Mouse (Mus musculus): ENCODE measurements around the gene Majin. TPM values are rescaled to one million over a fixed set of nuclear protein-coding genes. Genes with fewer than 3 reads are reported as not detected.

Gene Majin
- polyA plus RNA-seq, 1 experiment from 2014 or later, result not detected

DNA sequence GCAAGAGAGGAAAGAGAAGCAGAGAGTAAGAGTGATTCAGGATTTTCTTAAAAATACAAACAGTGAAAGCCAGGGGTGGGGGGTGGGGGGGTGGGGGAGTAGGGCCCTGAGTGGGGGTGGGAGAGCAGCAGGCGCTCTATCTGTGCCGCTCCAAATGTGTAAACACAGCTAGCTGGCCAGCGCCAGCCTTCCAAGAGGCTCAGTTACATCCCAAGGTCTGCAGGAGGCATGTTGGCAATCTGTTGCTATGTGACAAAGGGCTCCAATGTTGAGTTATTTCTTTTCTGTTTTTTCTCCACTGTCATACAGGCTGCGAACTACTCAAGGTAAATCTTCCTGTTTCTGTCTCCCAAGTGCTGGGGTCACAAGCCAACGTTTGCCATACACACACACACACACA, 9.4 kb upstream of the Majin start:
- ATAC-seq (ENCODE audit: low FRiP score), result no peak
- Histone ChIP-seq H3K9ac (no peak overlapping the region), H3K36me3 (no peaks in the 10 kb centered on the region), H3K4me1 (peaks cover 2% of the 10 kb centered on the region; the same call in 1 of the 2 replicates), H3K9me3 (replicated peaks) (no peaks in the 10 kb centered on the region), H3K4me2 (replicated peaks) (no peak overlapping the region), H3K27me3 (no peaks in the 10 kb centered on the region), H3K27ac (no peak overlapping the region), H3K4me3 (no peak overlapping the region)
- 35% methylated on average over 5 of the region's 5 CpGs for WGBS

DNA sequence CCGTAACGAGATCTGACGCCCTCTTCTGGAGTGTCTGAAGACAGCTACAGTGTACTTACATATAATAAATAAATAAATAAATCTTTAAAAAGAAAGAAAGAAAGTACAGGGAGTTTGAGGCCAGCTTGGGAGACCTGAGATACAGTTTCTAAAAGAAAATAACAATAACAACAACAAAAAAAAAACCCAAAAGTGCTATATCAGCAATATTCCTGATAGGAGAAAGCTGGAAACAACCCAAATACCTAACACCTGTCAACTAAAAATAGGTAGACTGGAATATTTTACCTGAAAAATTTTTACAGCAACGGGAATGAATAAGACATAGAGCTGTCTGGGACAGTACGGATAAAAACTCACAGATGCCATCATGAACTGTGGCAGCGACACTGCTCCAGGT, 5.4 kb upstream of the Majin start:
- Histone ChIP-seq H3K27me3 (no peaks in the 10 kb centered on the region), H3K9me3 (replicated peaks) (no peaks in the 10 kb centered on the region), H3K36me3 (no peaks in the 10 kb centered on the region), H3K4me3 (no peak overlapping the region), H3K4me1 (peaks cover 2% of the 10 kb centered on the region; the same call in 1 of the 2 replicates), H3K9ac (no peak overlapping the region), H3K4me2 (replicated peaks) (no peak overlapping the region), H3K27ac (no peak overlapping the region)
- no peak for ATAC-seq (ENCODE audit: low FRiP score)
- WGBS, result 80% methylated on average over 6 of the region's 6 CpGs

DNA sequence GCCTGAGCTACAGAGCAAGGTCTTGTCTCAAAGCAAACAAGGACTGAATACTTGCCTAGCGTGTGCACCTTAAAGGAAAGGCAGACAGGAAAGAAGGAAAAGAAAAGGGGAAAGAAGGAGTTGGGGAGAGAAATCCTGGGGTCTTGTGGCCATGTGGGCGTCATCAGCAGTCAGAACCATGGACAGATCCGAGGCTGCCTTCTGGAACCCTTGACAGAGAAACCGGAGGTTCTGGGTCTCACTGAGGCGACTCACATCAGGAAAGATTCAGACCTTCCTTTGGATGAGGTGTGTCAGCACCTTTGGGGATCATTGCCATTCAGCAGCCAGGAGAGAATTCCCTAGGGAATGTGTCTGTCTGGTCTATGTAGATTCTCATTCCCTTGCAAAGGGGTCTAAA, 2.6 kb upstream of the Majin start:
- no peak for ATAC-seq (ENCODE audit: low FRiP score)
- Histone ChIP-seq H3K27me3 (no peaks in the 10 kb centered on the region), H3K36me3 (no peaks in the 10 kb centered on the region), H3K4me3 (no peak overlapping the region), H3K9ac (no peak overlapping the region), H3K4me2 (replicated peaks) (no peak overlapping the region), H3K4me1 (no peaks in the 10 kb centered on the region), H3K9me3 (replicated peaks) (no peaks in the 10 kb centered on the region), H3K27ac (no peak overlapping the region)
- 30% methylated on average over 5 of the region's 5 CpGs for WGBS

DNA sequence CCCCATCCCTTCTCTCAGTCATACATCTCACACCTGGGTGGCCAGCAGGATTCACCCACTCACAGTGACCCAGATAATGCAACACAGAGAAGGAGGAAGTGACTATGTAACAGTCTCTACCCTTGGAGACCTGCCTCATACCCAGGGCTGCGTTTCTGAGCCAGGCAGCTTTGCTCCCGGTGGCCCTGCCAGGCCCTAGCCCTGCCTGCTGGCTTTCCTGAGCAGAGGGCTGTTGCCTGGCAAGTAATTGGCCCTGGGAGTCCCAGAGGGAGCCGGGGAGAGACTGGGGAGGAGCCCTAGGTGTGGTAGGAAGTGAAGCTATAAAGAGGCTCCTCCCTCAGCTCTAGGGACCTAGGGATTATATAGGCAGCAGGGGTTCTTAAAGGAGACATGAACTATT, 1.7 kb upstream of the Majin start:
- Histone ChIP-seq H3K4me1 (no peaks in the 10 kb centered on the region), H3K4me2 (replicated peaks) (no peak overlapping the region), H3K36me3 (no peaks in the 10 kb centered on the region), H3K9ac (no peak overlapping the region), H3K27ac (no peak overlapping the region), H3K27me3 (no peaks in the 10 kb centered on the region), H3K4me3 (no peak overlapping the region), H3K9me3 (replicated peaks) (no peaks in the 10 kb centered on the region)
- ATAC-seq (ENCODE audit: low FRiP score), result no peak
- 30% methylated on average over 3 of the region's 3 CpGs for WGBS

DNA sequence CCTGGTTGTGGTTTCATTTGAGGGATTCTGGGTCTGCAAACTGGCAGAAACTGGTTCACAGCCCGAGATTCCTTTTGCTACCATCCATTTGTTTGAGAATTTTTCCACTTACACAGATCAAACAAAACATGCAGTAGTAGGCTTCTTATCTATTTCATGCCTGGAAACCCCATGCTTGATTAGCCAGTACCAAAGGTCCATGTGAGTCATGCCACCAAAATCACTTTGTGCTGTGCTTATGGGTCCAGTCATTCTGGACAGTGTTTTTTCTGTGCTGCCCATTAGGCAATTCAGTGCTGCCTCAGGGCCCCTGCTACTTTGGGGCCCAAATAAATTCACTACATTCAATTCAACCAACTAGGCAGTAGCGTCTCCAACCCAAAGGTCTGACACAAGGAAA, 20.1 kb downstream of the Majin start:
- Histone ChIP-seq H3K4me2 (replicated peaks) (no peak overlapping the region), H3K9me3 (replicated peaks) (no peaks in the 10 kb centered on the region), H3K27me3 (no peaks in the 10 kb centered on the region), H3K9ac (no peak overlapping the region), H3K27ac (no peak overlapping the region), H3K4me1 (no peaks in the 10 kb centered on the region), H3K4me3 (no peak overlapping the region), H3K36me3 (no peaks in the 10 kb centered on the region)
- WGBS, result 79% methylated on average over 2 of the region's 2 CpGs
- ATAC-seq (ENCODE audit: low FRiP score), result no peak

DNA sequence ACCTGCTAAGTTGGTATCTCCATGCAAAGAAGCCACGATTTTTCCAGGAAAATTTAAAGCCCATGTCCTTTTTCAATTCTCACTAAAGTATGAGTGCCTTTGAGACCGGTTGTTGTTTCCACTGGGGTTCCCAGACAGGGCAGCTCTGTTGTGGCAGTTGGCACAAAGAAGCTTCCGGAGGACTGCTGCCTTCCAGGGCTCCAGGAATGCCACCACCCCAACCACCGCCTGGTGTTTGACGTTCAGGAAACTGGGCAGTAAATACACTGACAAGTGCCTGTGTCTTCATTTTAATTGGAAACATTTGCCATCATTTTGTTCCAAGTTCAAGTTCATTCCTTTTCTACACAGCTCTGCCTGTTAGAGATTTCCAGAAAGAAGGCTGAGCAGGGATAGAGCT, 22.5 kb downstream of the Majin start:
- WGBS, result 73% methylated on average over 5 of the region's 5 CpGs

DNA sequence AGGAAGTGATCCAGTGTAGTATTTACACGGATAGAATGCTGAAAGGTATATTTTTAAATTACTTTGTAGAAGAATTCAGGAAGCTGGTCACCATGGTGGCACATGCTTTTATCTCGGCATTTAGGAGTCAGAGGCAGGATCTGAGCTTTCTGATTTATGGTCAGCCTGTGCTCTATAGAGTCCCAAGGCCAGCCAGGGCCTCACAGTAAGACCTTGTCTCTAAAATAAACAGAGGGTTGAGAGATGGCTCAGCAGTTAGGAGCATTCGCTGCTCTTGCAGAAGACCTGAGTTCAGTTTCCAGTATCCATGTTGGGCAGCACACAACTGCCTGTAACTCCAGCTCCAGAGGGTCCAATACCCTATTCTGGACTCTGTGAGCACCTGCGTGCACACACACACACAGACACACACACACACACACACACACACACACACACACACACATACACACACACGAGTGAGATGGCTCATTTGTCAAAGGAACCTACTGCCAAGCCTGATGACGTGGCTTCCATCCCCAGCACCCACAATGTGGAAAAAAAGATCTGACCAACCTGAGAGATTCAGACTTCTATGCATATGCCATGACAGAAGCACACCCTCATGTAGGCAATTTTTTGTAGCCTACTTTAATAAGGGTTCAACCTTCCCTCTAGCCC, 32.0 kb downstream of the Majin start:
- no peaks in the 10 kb centered on the region for H3K9me3 ChIP-seq (replicated peaks)
- H3K36me3 ChIP-seq, result no peaks in the 10 kb centered on the region
- no peaks in the 10 kb centered on the region for H3K4me1 ChIP-seq
- no peaks in the 10 kb centered on the region for H3K27me3 ChIP-seq
- H3K4me3 ChIP-seq, result no peak overlapping the region
- no peak overlapping the region for H3K4me2 ChIP-seq (replicated peaks)
- no peak overlapping the region for H3K9ac ChIP-seq
- WGBS, result 78% methylated on average over 6 of the region's 6 CpGs
- ATAC-seq (ENCODE audit: low FRiP score), result no peak
- H3K27ac ChIP-seq, result no peak overlapping the region

More for the DNA sequence above, 22.5 kb downstream of the Majin start:
- Histone ChIP-seq H3K27me3 (no peaks in the 10 kb centered on the region), H3K9ac (no peak overlapping the region), H3K36me3 (no peaks in the 10 kb centered on the region), H3K9me3 (replicated peaks) (no peaks in the 10 kb centered on the region), H3K27ac (no peak overlapping the region), H3K4me2 (replicated peaks) (no peak overlapping the region), H3K4me3 (no peak overlapping the region), H3K4me1 (no peaks in the 10 kb centered on the region)
- ATAC-seq (ENCODE audit: low FRiP score), result no peak

DNA sequence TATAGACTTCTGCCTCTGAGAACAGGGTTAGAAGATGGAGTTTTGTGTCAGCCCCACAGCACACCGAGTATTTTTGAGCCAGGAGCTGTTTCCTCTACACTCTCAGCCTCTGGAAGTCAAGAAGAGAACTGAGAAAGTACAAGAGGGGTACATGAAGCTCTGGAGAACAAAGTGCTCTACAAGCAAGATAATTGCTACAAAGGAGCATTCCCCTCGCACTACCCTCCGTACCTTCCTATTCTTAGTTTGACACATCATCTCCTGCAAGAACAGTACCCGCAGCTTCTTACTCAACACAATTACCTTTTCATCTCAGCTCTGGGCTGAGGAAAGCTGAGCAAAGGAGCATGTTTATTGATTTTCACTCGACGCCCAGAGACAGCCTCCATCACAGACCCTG, 34.4 kb downstream of the Majin start:
- Histone ChIP-seq H3K4me1 (no peaks in the 10 kb centered on the region), H3K27me3 (no peaks in the 10 kb centered on the region), H3K4me3 (no peak overlapping the region), H3K4me2 (replicated peaks) (no peak overlapping the region), H3K27ac (no peak overlapping the region), H3K9ac (no peak overlapping the region), H3K9me3 (replicated peaks) (no peaks in the 10 kb centered on the region), H3K36me3 (no peaks in the 10 kb centered on the region)
- 67% methylated on average over 6 of the region's 6 CpGs for WGBS
- no peak for ATAC-seq (ENCODE audit: low FRiP score)

DNA sequence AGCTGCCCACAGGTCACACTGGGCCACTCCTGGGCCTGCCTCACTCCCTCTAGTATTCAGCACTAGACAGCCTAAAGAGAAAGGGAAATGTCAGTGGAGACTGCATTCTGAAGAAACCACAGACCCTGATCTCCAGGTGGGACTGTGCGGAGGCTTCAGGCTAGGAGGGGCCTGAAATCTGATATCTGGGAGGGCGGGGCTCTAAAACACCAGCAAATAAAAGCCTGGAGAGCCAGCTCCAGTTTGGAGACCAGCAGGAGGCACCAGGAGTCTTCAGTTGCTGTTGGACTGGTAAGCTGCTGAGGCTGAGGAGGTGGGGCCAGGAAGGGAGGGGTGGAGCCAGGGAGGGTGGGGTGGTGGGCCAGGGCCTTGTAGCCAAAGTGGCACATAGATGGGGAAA, 41.9 kb downstream of the Majin start, which contains the start of gene Gpha2:
TSS of gene Gpha2 (plus strand) at position 246 of the 400 bp plus-strand sequence.
- ATAC-seq (ENCODE audit: low FRiP score), result no peak
- peaks cover 3% of the 10 kb centered on the region; the same call in 1 of the 2 replicates for H3K4me1 ChIP-seq
- H3K27me3 ChIP-seq, result no peaks in the 10 kb centered on the region
- H3K4me2 ChIP-seq (replicated peaks), result no peak within 1 kb of the TSS
- 19% methylated on average over 2 of the region's 2 CpGs for WGBS
- no peak within 1 kb of the TSS for H3K4me3 ChIP-seq
- H3K9me3 ChIP-seq (replicated peaks), result no peaks in the 10 kb centered on the region
- H3K27ac ChIP-seq, result no peak within 1 kb of the TSS
- peaks cover 44% of the 10 kb centered on the region for H3K36me3 ChIP-seq
- no peak within 1 kb of the TSS for H3K9ac ChIP-seq

DNA sequence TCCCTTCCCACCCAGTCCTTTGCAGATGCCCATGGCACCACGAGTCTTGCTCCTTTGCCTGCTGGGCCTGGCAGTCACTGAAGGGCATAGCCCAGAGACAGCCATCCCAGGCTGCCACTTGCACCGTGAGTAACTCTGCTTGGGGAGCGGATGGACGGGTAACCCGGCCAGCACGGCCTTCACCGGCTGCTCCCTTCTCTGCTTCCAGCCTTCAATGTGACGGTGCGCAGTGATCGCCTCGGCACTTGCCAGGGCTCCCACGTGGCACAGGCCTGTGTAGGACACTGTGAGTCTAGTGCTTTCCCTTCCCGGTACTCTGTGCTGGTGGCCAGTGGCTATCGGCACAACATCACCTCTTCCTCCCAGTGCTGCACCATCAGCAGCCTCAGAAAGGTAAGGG, 42.6 kb downstream of the Majin start:
- H3K27me3 ChIP-seq, result no peaks in the 10 kb centered on the region
- no peak overlapping the region for H3K4me3 ChIP-seq
- WGBS, result 93% methylated on average over 14 of the region's 14 CpGs
- no peak overlapping the region for H3K27ac ChIP-seq
- no peak for ATAC-seq (ENCODE audit: low FRiP score)
- no peak overlapping the region for H3K4me2 ChIP-seq (replicated peaks)
- H3K36me3 ChIP-seq, result peaks cover 50% of the 10 kb centered on the region
- H3K4me1 ChIP-seq, result peaks cover 3% of the 10 kb centered on the region; the same call in 1 of the 2 replicates
- H3K9ac ChIP-seq, result no peak overlapping the region
- H3K9me3 ChIP-seq (replicated peaks), result no peaks in the 10 kb centered on the region

DNA sequence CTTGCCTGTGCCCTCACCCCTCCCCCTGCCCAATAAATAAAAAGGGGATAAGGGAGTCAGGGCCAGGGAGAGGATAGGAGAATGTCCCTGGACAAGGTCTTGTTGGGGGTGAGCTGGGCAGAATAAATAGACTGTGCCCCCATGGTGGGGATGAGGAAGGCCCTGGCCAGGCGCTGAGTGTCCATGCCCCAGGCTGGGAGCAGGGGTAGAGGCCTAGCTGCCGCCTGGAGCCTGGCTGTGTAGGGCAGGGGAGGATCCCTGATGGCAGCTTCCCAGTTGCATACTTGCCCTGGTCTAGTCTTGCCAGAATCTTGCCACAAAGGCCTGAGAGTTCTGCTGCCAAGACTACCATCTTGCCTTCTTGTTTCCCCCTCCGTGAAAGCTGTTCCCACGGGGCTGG, 43.7 kb downstream of the Majin start:
- WGBS, result 89% methylated on average over 4 of the region's 4 CpGs
- ATAC-seq (ENCODE audit: low FRiP score), result no peak
- Histone ChIP-seq H3K4me3 (no peak overlapping the region), H3K27ac (no peak overlapping the region), H3K4me1 (peaks cover 3% of the 10 kb centered on the region; the same call in 1 of the 2 replicates), H3K36me3 (peaks cover 61% of the 10 kb centered on the region), H3K4me2 (replicated peaks) (no peak overlapping the region), H3K27me3 (no peaks in the 10 kb centered on the region), H3K9me3 (replicated peaks) (no peaks in the 10 kb centered on the region), H3K9ac (no peak overlapping the region; the same call in 1 of the 2 replicates)

DNA sequence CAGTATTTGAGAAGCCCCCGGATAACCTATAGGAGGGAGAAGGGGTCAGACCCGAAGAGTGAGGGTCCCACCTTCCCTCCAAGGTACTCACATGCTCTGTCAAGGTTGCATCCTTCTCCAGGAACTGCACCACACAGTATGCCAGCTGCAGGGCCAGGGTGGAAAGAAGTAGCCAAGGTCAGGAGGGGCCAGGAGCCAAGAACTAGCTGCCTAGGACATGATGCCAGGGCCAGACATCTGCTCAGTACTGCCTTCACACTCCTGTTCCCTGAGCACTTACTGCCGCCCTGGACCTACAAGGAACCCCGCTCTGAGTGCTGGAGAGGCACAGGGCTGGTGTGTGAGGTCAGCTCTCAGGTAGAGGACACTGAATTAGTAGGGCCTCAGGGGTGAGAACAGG, 46.2 kb downstream of the Majin start:
- Histone ChIP-seq H3K4me2 (replicated peaks) (no peak overlapping the region), H3K27ac (no peak overlapping the region), H3K9me3 (replicated peaks) (no peaks in the 10 kb centered on the region), H3K4me1 (peaks cover 16% of the 10 kb centered on the region), H3K27me3 (no peaks in the 10 kb centered on the region), H3K4me3 (no peak overlapping the region), H3K9ac (0 out of 2 replicates have a peak overlapping the region, but pooled peaks have one; percentile 13), H3K36me3 (peaks cover 68% of the 10 kb centered on the region)
- WGBS, result 88% methylated on average over 4 of the region's 4 CpGs
- ATAC-seq (ENCODE audit: low FRiP score), result no peak

DNA sequence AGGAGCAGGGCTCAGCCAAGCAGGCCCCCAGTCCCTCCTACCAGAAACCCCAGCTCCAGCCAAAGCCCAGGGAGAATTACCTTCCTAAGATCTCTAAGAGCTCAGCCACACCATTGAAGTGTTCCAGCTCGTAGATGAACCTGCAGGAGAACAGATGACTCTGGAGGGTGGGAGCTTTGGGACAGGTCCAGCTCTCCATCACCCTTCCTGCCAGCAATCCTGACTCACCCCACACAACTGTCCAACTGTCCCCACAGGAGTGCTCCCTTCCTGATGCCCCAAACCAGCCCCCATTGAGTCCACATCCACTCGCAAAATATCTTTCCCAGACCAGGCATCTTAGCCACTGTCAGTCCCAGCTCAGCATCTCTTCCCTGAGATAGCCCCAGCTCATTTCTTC, 46.8 kb downstream of the Majin start:
- no peak overlapping the region for H3K27ac ChIP-seq
- no peak for ATAC-seq (ENCODE audit: low FRiP score)

More for the DNA sequence above, 46.8 kb downstream of the Majin start:
- Histone ChIP-seq H3K9ac (no peak overlapping the region), H3K36me3 (peaks cover 68% of the 10 kb centered on the region), H3K9me3 (replicated peaks) (no peaks in the 10 kb centered on the region), H3K4me1 (peaks cover 16% of the 10 kb centered on the region), H3K27me3 (no peaks in the 10 kb centered on the region), H3K4me2 (replicated peaks) (no peak overlapping the region), H3K4me3 (no peak overlapping the region)
- 95% methylated on average over 2 of the region's 2 CpGs for WGBS
